Mouse (Mus musculus) liver, embryonic 13.5 days (tissue): ENCODE data around the gene Slc44a5. TPM values are rescaled to one million over a fixed set of nuclear protein-coding genes. Genes with fewer than 3 reads are reported as not detected.

ENCODE experiments used
- ATAC-seq: fragments of 200-750 bp; cut with Nextera tagmentation; 2 replicates; pipeline ENCODE4 v1.8.0; 2017; ENCODE audit warnings: low read depth, mild to moderate bottlenecking, moderate number of reproducible peaks, moderate library complexity
- DNase-seq: peaks from one replicate; pipeline ENCODE4 v3.0.0; 2022
- H3K27ac ChIP-seq: fragments of 300-500 bp; sonication (generic); 2 replicates; pipeline ENCODE4 v1.5.1; 2015; ENCODE audit warnings: moderate library complexity, mild to moderate bottlenecking, inconsistent platforms
- H3K27me3 ChIP-seq: fragments of 300-500 bp; sonication (generic); 2 replicates; pipeline ENCODE4 v1.6.1; 2015; ENCODE audit warnings: mild to moderate bottlenecking, inconsistent platforms
- H3K36me3 ChIP-seq: fragments of 300-500 bp; sonication (generic); 2 replicates; pipeline ENCODE4 v1.6.1; 2015; ENCODE audit warnings: mild to moderate bottlenecking, inconsistent platforms
- H3K4me1 ChIP-seq: fragments of 300-500 bp; sonication (generic); replicated peaks from 2 replicates; pipeline ENCODE4 v1.6.1; 2015; ENCODE audit warnings: inconsistent platforms
- H3K4me2 ChIP-seq: fragments of 300-500 bp; sonication (generic); 2 replicates; pipeline ENCODE4 v1.6.1; 2015; ENCODE audit warnings: inconsistent platforms, mild to moderate bottlenecking, moderate library complexity
- H3K4me3 ChIP-seq: fragments of 300-500 bp; sonication (generic); replicated peaks from 2 replicates; pipeline ENCODE4 v1.5.1; 2015; ENCODE audit warnings: mild to moderate bottlenecking, inconsistent platforms
- H3K9ac ChIP-seq: fragments of 300-500 bp; sonication (generic); 2 replicates; pipeline ENCODE4 v1.6.1; 2015; ENCODE audit warnings: mild to moderate bottlenecking, inconsistent platforms
- H3K9me3 ChIP-seq: fragments of 300-500 bp; sonication (generic); replicated peaks from 2 replicates; pipeline ENCODE4 v1.6.1; 2016; ENCODE audit warnings: inconsistent platforms
- WGBS: fragments of 180-500 bp; shearing (Covaris S2); methylation state at CpG from one replicate; pipeline ENCODE4 v1.1.7; 2015; ENCODE audit not compliant: insufficient replicate concordance; 5-methylcytosine and 5-hydroxymethylcytosine counted together
- polyA plus RNA-seq: library from polyadenylated mRNA; unstranded; fragments of >200 nt; fragmentation: Nextera tagmentation; extraction: Ambion mirVana; gene quantifications from 2 replicates; pipeline ENCODE4 v1.2.1, GENCODE M21; 2015

The Slc44a5 gene
- polyA plus RNA-seq, 1 experiment from 2014 or later, result 0.24 TPM

DNA sequence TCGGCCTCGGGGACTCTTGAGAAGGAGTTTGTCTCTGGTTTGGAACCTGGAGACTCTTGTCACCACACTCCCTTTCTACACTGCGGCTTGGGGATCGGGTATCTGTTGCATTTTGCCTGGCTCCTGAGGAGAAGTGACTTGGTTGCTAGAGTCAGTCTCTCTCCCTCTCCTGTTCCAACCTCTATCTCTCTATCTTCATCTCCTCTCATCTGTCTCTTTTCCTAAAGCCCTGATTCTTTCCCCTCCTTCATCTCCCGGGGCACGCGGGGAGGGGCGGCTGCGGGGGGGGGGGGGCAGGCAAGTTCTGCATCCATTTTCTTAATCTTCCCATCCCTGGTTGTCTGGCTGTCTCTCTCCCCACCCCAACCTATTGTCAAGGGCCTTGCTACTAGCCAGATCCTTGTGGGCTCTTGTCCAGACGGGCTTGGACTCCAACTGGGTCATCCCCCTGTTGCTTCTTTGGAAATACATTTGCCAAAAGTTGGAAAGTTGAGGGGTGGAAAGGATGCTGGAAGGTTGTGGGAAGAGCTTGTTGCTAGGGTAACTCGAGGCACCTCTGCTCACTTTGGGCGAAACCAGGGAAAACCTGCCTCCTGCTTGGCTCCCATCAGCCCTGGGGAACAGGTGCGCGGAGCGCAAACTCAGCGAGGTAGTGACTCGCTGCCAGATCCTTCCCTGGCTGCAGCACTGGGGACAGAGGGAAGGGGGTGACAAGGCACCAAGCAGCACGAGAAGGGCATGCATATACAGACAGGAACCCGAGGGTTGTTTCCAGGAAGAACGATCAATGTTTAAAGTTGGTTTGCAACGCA lies 919 bp downstream of the Slc44a5 start:
- Histone ChIP-seq H3K36me3 (no peaks in the 10 kb centered on the region), H3K9ac (no peak overlapping the region), H3K27me3 (peaks cover 78% of the 10 kb centered on the region), H3K27ac (no peak overlapping the region), H3K4me1 (peaks cover 6% of the 10 kb centered on the region), H3K4me3 (peak overlapping the region; percentile 38), H3K9me3 (no peaks in the 10 kb centered on the region), H3K4me2 (peak overlapping the region; percentile 55)
- ATAC-seq, result no peak
- WGBS, result 11% methylated on average over 20 of the region's 21 CpGs
- no peak for DNase-seq

DNA sequence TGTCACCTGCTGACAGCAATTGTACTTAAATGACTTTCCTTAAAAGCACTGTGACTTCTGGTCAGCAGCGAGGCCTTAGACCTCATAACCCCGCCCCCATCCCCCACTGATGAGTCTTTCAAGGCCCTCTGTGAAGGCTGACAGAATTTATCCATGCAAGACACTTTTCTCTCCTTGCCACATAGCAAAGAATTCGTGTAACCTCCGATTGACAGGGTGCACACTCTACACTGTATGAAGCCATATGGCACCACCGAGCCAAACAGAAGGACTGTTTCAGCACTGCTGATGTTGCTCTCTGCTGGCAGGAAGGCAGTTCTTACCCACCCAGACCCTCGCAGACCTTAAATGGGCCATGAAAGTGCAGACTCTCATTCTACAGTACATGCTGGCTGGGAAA lies 1.8 kb downstream of the Slc44a5 start:
- no peak overlapping the region for H3K4me2 ChIP-seq
- ATAC-seq (no peak), DNase-seq (no peak)
- H3K4me1 ChIP-seq, result peaks cover 6% of the 10 kb centered on the region
- H3K4me3 ChIP-seq, result no peak overlapping the region
- H3K9ac ChIP-seq, result no peak overlapping the region
- no peaks in the 10 kb centered on the region for H3K36me3 ChIP-seq
- no peaks in the 10 kb centered on the region for H3K9me3 ChIP-seq
- peaks cover 76% of the 10 kb centered on the region for H3K27me3 ChIP-seq
- 17% methylated on average over 6 of the region's 6 CpGs for WGBS
- H3K27ac ChIP-seq, result no peak overlapping the region

DNA sequence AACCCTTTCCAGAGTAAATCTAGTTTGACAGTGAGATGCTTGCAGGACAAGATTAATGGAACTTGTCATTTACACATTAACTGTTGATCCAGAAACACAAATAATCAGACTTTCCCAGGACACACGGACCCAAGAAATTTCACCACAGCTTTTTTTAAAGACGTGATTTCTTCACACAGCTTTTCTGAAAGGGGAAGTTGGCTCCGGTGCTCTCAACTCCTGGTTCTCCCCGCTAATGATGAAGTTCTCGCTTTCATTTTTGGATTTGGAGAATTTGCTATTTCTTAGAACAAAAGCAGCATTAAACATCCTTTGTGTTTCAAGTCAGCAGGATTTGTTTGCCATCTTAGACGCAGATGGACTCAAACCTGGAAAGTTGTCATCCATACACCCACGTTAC lies 2.6 kb downstream of the Slc44a5 start:
- H3K9ac ChIP-seq, result no peak overlapping the region
- H3K9me3 ChIP-seq, result no peaks in the 10 kb centered on the region
- peaks cover 6% of the 10 kb centered on the region for H3K4me1 ChIP-seq
- no peak overlapping the region for H3K4me3 ChIP-seq
- H3K27ac ChIP-seq, result no peak overlapping the region
- WGBS, result 44% methylated on average over 7 of the region's 7 CpGs
- no peaks in the 10 kb centered on the region for H3K36me3 ChIP-seq
- ATAC-seq (no peak), DNase-seq (no peak)
- peaks cover 69% of the 10 kb centered on the region for H3K27me3 ChIP-seq
- H3K4me2 ChIP-seq, result no peak overlapping the region

DNA sequence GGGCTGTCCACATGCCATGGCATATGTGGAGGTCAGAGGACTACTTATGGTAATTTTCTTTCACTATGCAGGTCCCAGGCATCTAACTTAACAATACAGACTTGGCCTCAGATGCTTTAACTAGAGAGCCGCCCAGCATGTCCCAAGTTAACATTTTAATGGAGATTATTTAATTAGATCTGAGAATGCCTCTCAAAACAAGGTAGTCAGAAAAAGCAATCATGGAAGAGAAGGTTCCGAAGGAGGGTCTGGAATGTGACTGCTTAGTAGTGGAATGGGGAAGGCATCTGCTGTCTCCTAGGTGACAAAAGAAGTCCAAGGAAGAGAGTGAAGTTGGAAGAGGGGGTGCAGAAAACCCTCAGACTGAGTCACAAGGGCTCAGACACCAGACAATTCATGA lies 7.4 kb downstream of the Slc44a5 start:
- H3K4me3 ChIP-seq, result no peak overlapping the region
- H3K4me2 ChIP-seq, result no peak overlapping the region
- 59% methylated on average over 2 of the region's 2 CpGs for WGBS
- no peak overlapping the region for H3K9ac ChIP-seq
- H3K27ac ChIP-seq, result no peak overlapping the region
- peaks cover 25% of the 10 kb centered on the region for H3K27me3 ChIP-seq
- no peaks in the 10 kb centered on the region for H3K36me3 ChIP-seq
- ATAC-seq, result no peak
- peaks cover 5% of the 10 kb centered on the region for H3K4me1 ChIP-seq
- no peak for DNase-seq
- H3K9me3 ChIP-seq, result no peaks in the 10 kb centered on the region

DNA sequence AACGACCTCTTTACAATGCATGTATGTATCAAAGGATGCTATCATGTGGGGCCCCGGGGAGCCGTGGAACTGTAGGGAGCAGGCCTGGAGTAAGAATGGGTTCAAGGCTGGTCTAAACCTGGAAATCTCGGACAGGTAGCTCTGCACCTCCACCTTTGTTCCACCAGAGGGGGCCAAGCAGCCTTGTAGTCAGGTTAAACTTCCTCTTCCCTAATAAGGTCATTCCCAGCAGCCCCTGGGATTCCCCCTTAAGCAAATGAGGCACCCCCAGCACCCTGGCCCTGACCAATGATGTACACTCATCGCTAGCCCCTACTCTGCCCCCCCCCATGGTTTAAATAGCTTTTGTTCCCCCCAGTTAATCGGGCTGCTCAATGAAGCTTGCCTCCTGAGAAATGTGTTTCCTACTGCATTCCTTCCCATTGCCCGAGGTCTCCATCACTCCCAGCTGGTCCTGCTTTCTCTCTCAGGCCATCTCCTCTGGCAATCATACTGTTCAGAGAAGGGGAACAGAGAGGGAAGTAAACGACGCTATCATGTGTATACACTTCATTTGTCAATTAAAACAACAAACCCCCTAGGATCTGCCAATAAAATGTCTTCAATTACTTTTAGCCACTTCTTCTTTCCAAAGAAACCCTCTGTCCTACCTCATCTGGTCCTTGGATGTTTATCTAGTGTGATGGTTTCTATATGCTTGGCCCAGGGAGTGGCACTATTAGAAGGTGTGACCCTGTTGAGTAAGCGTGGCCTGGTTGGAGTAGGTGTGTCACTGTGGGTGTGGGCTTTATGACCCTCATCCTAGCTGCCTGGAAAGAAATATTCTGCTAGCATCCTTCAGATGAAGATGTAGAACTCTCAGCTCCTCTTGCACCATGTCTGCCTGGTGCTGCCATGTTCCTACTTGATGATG lies 11.4 kb downstream of the Slc44a5 start:
- no peak overlapping the region for H3K4me3 ChIP-seq
- H3K4me2 ChIP-seq, result no peak overlapping the region
- no peak overlapping the region for H3K9ac ChIP-seq
- no peaks in the 10 kb centered on the region; the same call in 1 of the 2 replicates for H3K27me3 ChIP-seq
- 35% methylated on average over 10 of the region's 10 CpGs for WGBS
- peak; percentile 65 for ATAC-seq
- peaks cover 5% of the 10 kb centered on the region for H3K4me1 ChIP-seq
- no peaks in the 10 kb centered on the region for H3K9me3 ChIP-seq
- H3K27ac ChIP-seq, result no peak overlapping the region
- no peak for DNase-seq
- no peaks in the 10 kb centered on the region for H3K36me3 ChIP-seq

DNA sequence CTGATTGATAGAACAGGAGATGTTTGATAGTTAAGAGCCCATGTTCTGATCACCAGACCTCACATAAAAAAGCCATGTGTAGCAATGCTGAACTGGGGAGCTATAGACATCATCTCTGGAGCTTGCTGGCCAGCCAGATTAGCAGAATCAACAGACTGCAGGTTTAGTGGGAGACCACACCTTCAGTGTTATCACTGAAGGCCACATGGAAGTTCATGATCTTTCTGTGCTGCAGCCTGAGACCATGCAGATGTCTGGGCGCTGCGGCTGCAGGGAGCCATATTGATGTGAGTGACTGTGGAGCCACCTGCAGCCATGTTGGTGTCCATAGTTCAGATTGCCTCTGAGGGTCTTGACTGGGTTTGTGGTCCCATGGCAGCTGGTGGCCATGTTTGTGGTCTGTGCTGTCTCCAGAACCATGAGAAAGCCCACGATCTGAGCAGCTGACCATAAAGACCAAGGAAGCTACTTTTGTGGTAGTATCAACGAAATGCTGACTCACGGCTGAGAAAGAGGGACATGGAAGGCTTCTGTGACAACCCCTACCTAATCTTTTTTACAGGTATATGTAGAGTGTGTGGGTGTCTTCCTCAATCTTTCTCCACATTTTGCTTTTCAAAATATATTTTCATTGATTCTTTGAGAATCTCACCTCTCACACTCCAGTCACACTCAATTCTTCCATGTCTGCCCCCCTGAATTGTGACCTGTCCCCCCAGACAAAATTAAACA lies 26.7 kb downstream of the Slc44a5 start:
- H3K27ac ChIP-seq, result peak overlapping the region; percentile 68
- ATAC-seq, result peak; percentile 94

DNA sequence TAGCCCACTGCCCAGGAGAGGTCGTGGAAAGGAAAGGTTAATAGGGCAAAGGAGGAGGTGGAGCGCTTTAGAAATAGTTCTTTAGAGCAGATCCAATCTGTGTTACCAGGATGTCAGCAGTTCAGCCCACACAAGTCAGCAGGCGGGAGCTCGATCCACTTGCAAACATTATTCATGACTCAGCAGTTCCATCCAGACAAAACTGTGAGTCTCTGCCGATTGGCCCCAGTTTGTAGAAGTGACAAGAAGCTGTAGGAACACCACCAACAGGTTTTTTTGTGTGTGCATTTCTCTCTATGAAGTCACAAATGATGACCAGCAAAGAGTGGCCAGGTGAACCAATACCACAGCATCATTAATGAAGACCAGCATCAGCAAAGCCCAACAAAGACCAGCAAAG lies 28.1 kb downstream of the Slc44a5 start:
- WGBS, result 72% methylated on average over 5 of the region's 5 CpGs
- DNase-seq (no peak), ATAC-seq (no peak)
- no peaks in the 10 kb centered on the region for H3K36me3 ChIP-seq
- no peak overlapping the region for H3K4me2 ChIP-seq
- H3K9ac ChIP-seq, result no peak overlapping the region
- no peaks in the 10 kb centered on the region for H3K27me3 ChIP-seq
- H3K4me3 ChIP-seq, result no peak overlapping the region
- peaks cover 19% of the 10 kb centered on the region for H3K4me1 ChIP-seq
- H3K27ac ChIP-seq, result no peak overlapping the region
- no peaks in the 10 kb centered on the region for H3K9me3 ChIP-seq

More for the DNA sequence above, 26.7 kb downstream of the Slc44a5 start:
- no peak overlapping the region for H3K4me3 ChIP-seq
- H3K36me3 ChIP-seq, result no peaks in the 10 kb centered on the region
- no peak overlapping the region for H3K4me2 ChIP-seq
- H3K9me3 ChIP-seq, result no peaks in the 10 kb centered on the region
- 63% methylated on average over 5 of the region's 5 CpGs for WGBS
- H3K4me1 ChIP-seq, result peaks cover 19% of the 10 kb centered on the region
- H3K9ac ChIP-seq, result no peak overlapping the region
- DNase-seq, result peak; percentile 69
- H3K27me3 ChIP-seq, result no peaks in the 10 kb centered on the region

DNA sequence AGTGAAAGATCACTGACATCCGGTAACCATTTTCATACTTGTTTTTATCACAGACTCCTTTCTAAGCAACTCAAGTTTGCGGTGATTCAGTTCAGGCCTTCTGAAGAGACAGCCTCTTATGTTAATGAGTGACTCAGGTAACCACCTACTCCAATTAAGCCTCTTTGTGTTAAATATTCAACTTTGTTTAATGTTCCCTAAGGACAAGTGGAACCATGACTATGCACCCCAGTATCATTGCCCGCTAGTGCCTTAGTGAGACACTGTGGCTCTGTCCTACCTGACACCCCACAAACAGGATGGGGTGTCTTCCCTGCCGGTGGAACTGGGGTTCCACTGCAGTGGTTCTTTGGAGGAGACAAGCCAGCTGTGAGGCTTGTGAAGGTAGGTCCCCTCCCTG lies 73.6 kb downstream of the Slc44a5 start:
- H3K36me3 ChIP-seq, result no peaks in the 10 kb centered on the region
- WGBS, result 86% methylated on average over 4 of the region's 4 CpGs
- ATAC-seq (no peak), DNase-seq (no peak)
- H3K4me3 ChIP-seq, result no peak overlapping the region
- no peak overlapping the region for H3K27ac ChIP-seq
- H3K9me3 ChIP-seq, result no peaks in the 10 kb centered on the region
- peaks cover 14% of the 10 kb centered on the region; the same call in 1 of the 2 replicates for H3K27me3 ChIP-seq
- no peak overlapping the region for H3K4me2 ChIP-seq
- H3K4me1 ChIP-seq, result no peaks in the 10 kb centered on the region
- no peak overlapping the region for H3K9ac ChIP-seq

DNA sequence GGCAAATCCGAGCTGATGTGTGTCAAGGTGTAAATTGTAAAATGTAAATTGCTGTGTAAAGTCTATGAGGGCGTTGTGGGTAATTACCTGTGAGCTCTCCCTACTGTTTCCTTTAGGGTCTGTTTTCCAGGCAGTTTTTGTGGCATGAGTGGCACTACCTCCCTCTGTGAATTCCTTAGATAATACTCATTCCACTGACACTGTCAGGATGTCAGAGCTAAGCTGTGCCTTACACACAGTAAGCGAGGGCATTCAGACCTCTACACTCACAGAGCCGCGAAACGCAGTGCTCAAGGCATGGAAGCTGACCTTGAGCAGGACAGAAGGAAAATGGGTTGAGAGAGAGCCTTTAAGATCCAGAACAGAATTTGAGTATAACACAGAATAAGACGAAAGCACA lies 80.1 kb downstream of the Slc44a5 start:
- Histone ChIP-seq H3K9ac (no peak overlapping the region), H3K36me3 (no peaks in the 10 kb centered on the region), H3K4me2 (no peak overlapping the region), H3K27me3 (peaks cover 13% of the 10 kb centered on the region; the same call in 1 of the 2 replicates), H3K27ac (no peak overlapping the region), H3K4me3 (no peak overlapping the region), H3K4me1 (peaks cover 19% of the 10 kb centered on the region), H3K9me3 (no peaks in the 10 kb centered on the region)
- ATAC-seq (no peak), DNase-seq (no peak)
- 62% methylated on average over 7 of the region's 7 CpGs for WGBS

DNA sequence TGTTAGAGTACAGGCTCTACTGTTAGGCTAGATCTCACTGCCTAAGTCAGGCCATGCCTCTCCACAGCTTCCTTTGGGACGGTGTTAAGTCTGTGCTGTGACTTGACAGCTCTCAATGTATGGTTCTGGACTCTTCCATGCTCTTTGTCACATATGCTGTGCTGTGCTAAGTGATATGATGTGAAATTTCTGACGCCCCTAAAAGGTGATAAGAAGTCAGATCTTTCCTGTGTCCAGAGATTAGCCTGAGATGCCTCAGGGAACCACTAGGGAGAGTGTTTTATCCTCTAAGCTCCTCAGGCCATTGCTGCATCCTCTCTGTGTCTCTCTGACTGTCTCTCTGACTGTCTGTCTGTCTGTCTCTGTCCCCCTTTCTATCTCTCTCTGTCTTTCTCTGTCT lies 84.2 kb downstream of the Slc44a5 start:
- H3K27ac ChIP-seq, result no peak overlapping the region
- no peak overlapping the region for H3K9ac ChIP-seq
- no peaks in the 10 kb centered on the region for H3K9me3 ChIP-seq
- H3K27me3 ChIP-seq, result no peaks in the 10 kb centered on the region
- no peak overlapping the region for H3K4me2 ChIP-seq
- ATAC-seq (peak; percentile 82), DNase-seq (peak; percentile 10)
- peaks cover 25% of the 10 kb centered on the region for H3K4me1 ChIP-seq
- 36% methylated on average over 2 of the region's 2 CpGs for WGBS
- H3K4me3 ChIP-seq, result no peak overlapping the region
- H3K36me3 ChIP-seq, result no peaks in the 10 kb centered on the region

DNA sequence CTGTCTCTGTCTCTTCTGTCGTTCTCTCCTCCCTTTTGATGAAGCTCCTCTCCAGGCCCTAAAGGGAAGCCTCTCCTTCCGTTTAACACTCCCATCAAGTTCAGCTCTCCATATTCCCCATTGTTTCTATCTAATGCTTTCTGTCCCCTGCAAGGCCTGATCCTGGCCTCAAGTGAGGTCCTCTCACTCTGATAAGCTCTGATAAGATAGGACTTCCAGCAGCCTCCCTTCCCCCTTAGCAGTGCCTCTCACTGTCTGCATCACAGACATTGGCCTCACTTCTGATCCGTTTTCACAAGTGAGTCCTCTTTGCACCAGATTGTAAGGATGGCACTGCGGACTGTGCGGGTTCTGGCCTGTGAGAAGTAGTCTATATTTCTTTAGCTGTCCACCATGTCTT lies 85.0 kb downstream of the Slc44a5 start:
- Histone ChIP-seq H3K36me3 (no peaks in the 10 kb centered on the region), H3K4me3 (no peak overlapping the region), H3K9ac (0 out of 2 replicates have a peak overlapping the region, but pooled peaks have one; percentile 35), H3K4me2 (peak overlapping the region; percentile 33), H3K9me3 (no peaks in the 10 kb centered on the region), H3K27me3 (no peaks in the 10 kb centered on the region), H3K27ac (no peak overlapping the region), H3K4me1 (peaks cover 25% of the 10 kb centered on the region)
- DNase-seq (peak; percentile 22), ATAC-seq (peak; percentile 81)
- WGBS, result 50% methylated on average over 5 of the region's 5 CpGs
